Mouse (Mus musculus) left cerebral cortex, adult 11 months (tissue): ENCODE measurements around the gene Herc3.
A peak's percentile ranks its signal among the peaks of the same experiment; 100 is the strongest.

Source experiments
- DNase-seq: peaks from one replicate; pipeline ENCODE4 v3.0.0; 2022; ENCODE audit warnings: low spot score

Gene Herc3

GRCm38 (mm10) chr6:58921623-58922022, 90.4 kb downstream of the Herc3 start:
- no peak for DNase-seq

DNA sequence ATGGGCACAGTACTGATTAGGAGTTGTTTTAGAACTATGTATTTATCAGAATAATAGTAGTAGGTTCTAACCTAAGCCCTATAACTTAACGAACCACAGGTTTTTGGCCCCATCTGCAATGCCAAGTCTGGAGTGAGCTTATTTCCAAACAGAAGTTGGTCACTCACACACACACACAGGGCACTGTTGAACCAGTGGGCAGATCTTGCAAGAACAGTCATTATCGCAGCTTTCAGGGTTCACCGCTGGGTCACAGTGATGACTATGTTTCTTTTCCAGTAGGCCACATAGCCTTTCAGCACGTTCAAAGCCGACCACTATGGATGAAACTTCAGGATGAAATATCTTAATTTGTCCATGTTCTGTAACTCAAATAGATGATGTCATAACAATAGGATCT, 91.2 kb downstream of the Herc3 start:
- no peak for DNase-seq

DNA sequence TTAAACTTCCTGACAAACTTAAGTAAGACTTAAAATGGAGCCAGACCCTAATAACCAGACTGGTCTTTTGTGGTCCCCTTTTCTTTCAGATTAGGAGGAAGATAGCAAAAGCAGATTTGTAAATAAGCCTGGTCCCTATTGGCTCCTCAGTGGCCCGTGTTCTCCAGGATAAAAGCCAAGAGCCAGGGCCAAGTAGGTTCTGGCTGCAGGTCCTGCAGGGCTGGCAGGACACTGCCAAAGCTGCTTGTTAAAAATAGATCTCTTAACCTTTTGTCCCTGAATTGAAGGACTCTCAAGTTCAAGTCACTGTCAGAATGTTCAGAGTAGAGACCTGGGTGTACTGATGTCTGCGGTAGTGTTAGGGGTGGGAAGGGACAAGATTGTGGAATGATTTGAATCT, 96.6 kb downstream of the Herc3 start:
- DNase-seq, result no peak

DNA sequence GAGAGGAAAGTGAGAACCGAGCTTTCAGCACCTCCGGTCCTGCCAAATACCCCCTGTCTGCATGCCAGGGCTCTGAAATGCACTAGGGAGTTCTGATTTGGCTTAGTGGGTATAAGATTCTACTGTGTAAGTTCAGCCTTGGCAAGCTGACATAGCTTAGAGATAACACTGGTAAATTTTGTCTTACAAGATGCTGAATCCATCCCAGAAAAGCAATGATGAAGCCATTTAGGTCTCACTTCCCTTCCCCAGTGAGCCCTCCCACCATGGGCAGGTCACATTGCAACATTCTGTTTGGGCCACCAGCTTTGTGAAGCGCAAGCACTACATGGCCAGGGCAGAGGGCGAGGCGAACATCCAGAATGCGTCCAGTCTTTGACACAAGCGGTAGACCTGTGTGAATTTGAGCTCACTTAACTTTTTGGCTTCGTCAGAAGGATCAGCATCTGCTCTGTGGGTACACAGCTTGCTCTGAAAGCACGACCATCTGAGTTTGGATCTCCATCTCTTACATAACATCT, 98.7 kb downstream of the Herc3 start:
- DNase-seq, result no peak

DNA sequence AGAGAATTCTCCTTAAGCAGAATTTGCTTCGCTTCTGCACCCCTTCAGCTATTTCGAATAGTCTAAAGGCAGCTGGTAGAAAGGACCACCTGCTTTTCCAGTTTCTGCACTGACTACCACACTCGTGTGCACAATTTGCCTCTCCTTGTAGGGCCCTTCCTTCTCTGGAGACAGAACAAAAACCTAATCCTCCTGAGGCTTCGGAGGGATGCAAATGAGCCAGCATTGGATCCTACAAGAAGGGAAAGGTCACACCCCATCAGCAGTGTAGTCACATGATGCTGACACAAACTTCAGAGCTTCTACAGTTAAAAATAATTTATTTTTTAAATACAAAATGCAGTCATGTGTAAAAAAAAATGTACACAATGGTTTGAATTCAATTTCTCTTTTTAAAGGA, 99.9 kb downstream of the Herc3 start:
- no peak for DNase-seq

- DNase-seq, result no peak
Observed at GRCm38 (mm10) chr6:58932515-58933188, 101.4 kb downstream of the Herc3 start.

- DNase-seq, result peak; percentile 91
Observed at GRCm38 (mm10) chr6:58933189-58933913, 102.1 kb downstream of the Herc3 start.

DNA sequence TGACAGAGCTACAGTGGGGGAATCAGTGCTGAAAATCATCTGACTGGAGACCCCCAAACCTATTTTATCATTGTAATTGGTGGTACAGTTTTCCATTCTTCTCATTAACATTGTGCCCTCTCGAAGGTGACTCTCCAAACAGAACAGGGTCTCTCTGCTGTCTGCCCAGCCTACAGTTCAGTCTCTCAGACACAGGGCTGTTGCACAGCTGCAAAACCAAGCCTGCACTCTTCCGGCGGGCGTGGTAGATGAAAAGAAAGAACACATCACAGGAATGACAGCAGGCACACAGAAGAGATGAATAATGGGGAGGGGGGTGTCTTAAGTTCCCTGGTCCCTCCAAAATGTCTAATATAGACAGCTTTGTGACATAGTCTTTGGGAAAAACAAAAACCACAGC, 102.9 kb downstream of the Herc3 start:
- DNase-seq, result no peak

DNA sequence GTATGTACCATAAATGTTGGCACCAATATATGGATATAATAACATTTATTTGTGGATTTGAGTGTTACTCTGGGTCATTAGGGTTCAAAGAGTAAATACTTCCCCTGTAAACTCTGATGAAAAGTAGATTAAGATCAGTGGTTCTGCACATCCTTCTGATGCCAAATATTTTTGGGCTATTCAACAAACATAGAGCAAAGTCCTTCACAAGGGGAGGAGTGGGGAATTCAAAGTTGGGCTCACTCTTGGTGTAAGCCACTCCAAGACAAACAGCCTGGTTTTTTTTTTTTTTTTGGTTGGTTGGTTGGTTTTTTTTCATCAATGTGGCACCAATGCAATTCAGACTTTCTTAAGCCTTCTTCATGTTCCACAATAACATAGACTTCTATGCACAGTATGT, 106.5 kb downstream of the Herc3 start:
- DNase-seq, result no peak

DNA sequence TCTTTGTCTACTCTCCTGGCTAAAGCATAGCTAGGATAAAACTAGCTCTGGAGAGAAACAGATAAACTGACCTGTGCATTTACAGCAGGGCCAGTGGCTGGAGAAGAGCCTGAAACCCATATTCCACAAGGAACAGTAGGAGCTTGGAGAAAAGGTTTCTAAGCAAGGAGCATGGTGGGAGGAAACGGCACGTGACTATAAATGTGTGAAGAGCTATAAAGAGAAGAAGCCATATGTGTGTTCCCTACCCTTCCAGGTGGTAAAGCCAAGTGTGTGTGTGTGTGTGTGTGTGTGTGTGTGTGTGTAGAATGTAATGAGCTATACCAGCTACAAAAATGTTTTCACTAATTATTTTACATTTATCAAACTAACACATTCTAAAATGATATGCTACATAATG, 111.0 kb downstream of the Herc3 start:
- DNase-seq, result no peak

- DNase-seq, result no peak
Observed at GRCm38 (mm10) chr6:58943958-58944357, 112.7 kb downstream of the Herc3 start.

DNA sequence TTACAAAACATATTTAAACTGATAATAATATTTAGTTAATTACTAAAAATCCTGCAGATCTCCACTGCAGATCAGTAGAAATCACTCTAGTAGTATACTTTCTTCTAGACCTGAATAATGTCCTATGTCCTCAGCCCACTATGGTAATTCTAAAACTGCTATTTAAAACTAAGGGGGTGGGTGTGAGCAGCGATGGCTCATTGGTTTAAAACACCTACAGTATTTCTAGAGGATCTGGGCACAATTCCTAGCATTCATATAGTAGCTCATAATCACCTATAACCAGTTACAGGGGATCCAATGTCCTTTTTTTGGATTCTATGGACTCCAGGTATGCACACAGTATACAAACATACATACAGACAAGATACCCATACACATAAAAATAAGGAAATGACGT, 115.0 kb downstream of the Herc3 start:
- DNase-seq, result no peak

- no peak for DNase-seq
Observed at GRCm38 (mm10) chr6:58946840-58947239, 115.6 kb downstream of the Herc3 start.

- DNase-seq, result no peak
Observed at GRCm38 (mm10) chr6:58950410-58950809, 119.1 kb downstream of the Herc3 start.

DNA sequence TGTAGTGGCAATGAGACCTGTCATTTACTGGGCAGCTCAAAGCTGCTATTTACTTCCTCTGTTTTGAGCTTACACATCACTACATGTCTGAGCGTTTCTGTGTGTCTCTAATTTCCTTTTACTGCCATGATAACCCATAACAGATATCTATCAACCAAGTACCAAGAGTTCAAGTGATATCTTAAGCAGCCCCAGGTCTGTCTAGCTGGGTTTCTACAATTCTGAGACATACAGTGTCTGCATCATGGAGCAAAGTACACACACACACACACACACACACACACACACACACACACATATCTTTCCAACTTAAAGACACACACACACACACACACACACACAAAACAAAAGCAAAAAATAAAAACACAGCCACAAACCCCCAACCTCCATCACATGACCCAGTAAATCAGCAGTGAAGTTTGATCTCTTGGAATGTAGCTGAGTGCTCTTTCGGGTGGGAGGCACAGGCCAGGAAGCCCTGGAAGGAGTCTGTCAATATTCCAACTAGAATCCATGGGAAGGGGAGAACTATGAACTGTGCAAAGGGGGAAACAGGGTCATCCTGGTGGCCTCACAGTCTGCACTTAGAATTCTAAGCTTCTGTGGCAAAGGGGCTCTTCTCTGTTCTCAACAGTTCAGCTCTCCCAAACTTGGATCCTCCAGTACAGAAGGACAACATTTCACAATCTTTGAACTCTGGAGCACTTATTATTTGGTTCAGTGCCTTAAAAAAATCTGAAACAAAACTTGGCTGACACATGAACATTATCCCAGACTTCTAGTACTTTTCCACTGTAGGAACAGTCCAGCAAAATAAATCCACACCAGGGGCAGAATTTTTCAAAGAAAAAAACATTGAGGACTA, 120.1 kb downstream of the Herc3 start:
- DNase-seq, result no peak

DNA sequence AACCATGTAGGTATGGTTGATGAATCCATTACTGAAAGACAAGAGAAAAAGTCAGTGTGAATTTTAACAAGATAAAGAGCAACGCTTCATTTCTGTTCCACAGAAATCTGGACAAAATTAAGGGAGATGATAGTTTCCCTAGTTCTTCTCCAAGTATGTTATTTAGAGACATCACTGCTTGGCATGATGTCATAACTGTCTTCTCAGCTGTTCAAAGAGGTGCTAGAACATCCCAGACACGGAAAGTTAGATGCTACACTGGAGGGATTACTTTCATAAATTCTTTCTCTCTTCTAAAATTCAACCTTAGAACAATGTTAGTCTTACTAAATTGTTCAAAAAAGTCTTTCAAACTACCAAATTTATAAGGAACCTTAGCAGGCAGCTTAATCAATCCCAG, 129.3 kb downstream of the Herc3 start:
- DNase-seq, result no peak

GRCm38 (mm10) chr6:58962691-58963090, 131.4 kb downstream of the Herc3 start:
- DNase-seq, result no peak

DNA sequence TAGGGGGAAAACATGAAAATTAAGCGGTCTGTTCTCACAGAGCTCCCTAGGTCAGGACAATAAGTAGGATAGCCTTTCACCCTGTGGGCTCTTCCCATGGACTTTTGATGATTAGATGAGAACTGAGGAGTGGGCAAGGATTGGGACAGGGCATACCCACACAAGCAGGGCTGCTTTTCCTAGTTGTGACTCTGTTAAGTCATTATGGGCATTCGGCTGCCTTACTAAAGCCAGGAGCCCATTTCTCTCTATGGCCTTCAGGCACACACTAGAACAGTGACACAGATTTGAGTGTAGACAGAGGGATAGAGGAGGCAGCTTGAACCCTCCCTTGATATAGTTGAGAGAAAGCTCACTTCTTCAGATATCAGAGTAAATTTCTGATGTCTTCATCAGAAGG, 132.8 kb downstream of the Herc3 start:
- no peak for DNase-seq

DNA sequence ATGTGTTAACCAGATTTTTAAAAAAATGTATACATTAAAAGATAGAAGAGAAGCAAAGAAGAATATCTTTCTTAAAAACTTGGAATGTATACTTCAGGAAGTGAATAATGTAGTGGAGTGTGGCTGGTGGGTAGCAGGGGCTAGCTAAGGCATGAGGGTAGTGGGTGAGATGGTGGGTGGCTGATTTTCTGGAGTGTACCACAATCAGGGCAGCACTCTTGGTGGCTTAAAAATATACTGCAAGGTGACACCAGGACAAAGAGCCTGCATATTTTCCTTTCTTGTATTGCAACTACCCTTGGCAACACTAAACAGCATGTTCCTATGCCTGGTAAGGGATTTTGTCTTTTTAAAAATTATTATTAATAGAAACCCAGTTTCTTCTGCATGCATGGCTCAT, 133.3 kb downstream of the Herc3 start:
- DNase-seq, result no peak

DNA sequence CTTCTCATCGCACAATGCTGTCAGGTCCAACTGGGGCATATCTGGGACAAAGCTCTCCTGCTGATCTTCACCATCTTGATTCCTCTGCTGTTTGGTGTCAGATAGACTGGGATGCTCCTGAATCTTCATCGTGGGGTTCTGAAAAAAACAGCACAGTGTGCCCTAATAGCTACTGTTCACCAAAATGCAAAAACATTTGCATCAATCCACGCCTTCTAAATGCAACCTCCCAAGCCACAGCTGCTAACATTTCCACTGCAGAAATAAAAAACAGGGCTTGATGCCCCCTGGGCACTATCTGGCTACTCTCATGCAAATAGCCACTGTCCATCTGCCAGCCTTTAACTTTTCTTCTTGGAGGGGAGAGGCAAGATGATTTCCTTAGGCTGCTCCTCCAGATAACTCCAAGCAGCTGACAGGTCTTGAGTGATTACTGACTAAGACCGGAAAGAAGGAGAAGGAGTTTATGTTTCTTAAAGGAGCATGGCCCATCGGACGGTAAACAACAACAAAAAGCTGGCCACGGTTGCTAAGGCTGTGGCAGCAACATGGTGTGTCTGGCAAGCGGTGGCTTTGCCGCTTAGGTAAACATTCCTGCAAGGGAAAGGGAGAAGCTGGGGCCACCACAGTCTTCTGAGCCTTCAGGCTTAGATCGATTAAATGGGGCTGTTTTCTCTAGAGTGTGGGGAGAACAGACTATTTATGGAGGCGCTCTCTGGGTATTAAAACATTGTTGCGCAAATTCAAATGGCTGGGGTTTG, 134.0 kb downstream of the Herc3 start:
- no peak for DNase-seq

DNA sequence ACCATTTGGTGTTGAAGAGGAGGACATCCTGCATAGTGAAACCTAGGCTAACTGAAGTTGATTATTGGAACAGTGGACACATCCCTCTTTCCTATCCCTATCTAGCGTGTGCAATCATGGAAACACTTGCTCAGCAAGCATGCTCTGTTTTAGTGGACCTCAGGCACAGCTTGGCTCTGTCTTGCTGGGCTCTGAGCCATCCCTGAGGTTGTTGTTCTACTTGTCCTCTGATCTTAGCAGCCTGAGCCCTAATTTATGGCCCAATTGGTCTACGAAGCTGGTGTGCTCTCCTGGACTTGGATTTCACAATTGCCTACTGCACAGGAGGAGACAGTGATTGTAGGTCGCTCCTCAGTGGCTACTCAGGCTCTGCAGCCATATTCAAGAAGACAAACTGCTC, 137.0 kb downstream of the Herc3 start:
- DNase-seq, result no peak
